Comparison of ENCODE assay signal across 9 mouse cellular contexts in genomic region chr7:82056551-82057230, GRCm38 (mm10).
DNase-seq lines count a peak whose midpoint lies in the region; ATAC-seq and TF ChIP-seq lines count a peak whose summit lies in the region.
"Had no signal": no experiment of that assay in that cellular context is flagged by ENCODE, and none has a peak within 500 bp of the region (broad histone marks: within the 10 kb centered on the region; RNA-seq: fewer than 3 reads in every experiment).

No protein-coding gene starts in this region.

- no peak for TF ChIP-seq POLR2A in cerebellum, adult 2 months (IDR thresholded peaks at IDR 0.05; ENCODE audit: borderline replicate concordance, insufficient read depth, low read length)

- no peak overlapping the region for H3K27ac ChIP-seq in intestine, postnatal 0 days (ENCODE audit: low read depth, low read length)
- H3K27ac ChIP-seq in midbrain, embryonic 13.5 days: no peak overlapping the region
- H3K27ac ChIP-seq in cerebellum, adult 2 months (ENCODE audit: insufficient read depth, low read length): no peak overlapping the region
- H3K27ac ChIP-seq: liver, embryonic 13.5 days had no signal

- peak; percentile 59; the same call in 1 of the 2 replicates for ATAC-seq in intestine, postnatal 0 days
- peak; percentile 77 for ATAC-seq in midbrain, embryonic 13.5 days

- H3K4me1 ChIP-seq in intestine, postnatal 0 days (replicated peaks; ENCODE audit: control insufficient read depth, insufficient read depth, low read length): no peaks in the 10 kb centered on the region; the same call in 1 of the 2 replicates
- H3K4me1 ChIP-seq in midbrain, embryonic 13.5 days (replicated peaks): peaks cover 9% of the 10 kb centered on the region
- H3K4me1 ChIP-seq in cerebellum, adult 2 months (ENCODE audit: control insufficient read depth, insufficient read depth, low read length): no peaks in the 10 kb centered on the region
- H3K4me1 ChIP-seq: liver, embryonic 13.5 days had no signal

- peak; percentile 59 for DNase-seq in adrenal gland, postnatal 25 days
- DNase-seq in gastrocnemius, postnatal 25 days: peak; percentile 38
- DNase-seq in yolk sac, embryonic 10.5 days (ENCODE audit: low spot score): peak; percentile 67
- DNase-seq in thymus, postnatal 36 days: no peak
- no peak for DNase-seq in cerebellum, adult 2 months
- DNase-seq: liver, embryonic 13.5 days had no signal

- no peak for TF ChIP-seq CTCF in C2C12 (IDR thresholded peaks at IDR 0.05; ENCODE audit: control insufficient read depth, insufficient read depth, insufficient read length)
- TF ChIP-seq CTCF in intestine, postnatal 0 days (IDR thresholded peaks at IDR 0.05; ENCODE audit: low read depth): no peak
- TF ChIP-seq CTCF in cerebellum, adult 2 months (IDR thresholded peaks at IDR 0.05; ENCODE audit: borderline replicate concordance, insufficient read depth, low read depth, low read length): no peak

- H3K4me3 ChIP-seq in C2C12 (ENCODE audit: insufficient read depth, poor library complexity, severe bottlenecking): no peak overlapping the region
- H3K4me3 ChIP-seq in intestine, postnatal 0 days (ENCODE audit: low read depth, low read length): no peak overlapping the region
- H3K4me3 ChIP-seq in midbrain, embryonic 13.5 days (replicated peaks): peak overlapping the region; percentile 11
- H3K4me3 ChIP-seq in cerebellum, adult 2 months (replicated peaks; ENCODE audit: insufficient read depth, low read depth, low read length): no peak overlapping the region
- H3K4me3 ChIP-seq: liver, embryonic 13.5 days had no signal

- WGBS in intestine, postnatal 0 days: 12% methylated on average over 21 of the region's 21 CpGs
- WGBS in midbrain, embryonic 13.5 days: 1% methylated on average over 21 of the region's 21 CpGs
- WGBS in cerebellum, adult 2 months: 8% methylated on average over 21 of the region's 21 CpGs

- peak overlapping the region; percentile 54 for H3K4me2 ChIP-seq in intestine, postnatal 0 days (replicated peaks; ENCODE audit: low read depth)
- peak overlapping the region; percentile 50 for H3K4me2 ChIP-seq in midbrain, embryonic 13.5 days (replicated peaks)
- H3K4me2 ChIP-seq: liver, embryonic 13.5 days had no signal

- no peak overlapping the region for H3ac ChIP-seq in C2C12 (ENCODE audit: control insufficient read depth, insufficient read length, low read depth)

- H3K36me3 ChIP-seq in C2C12 (ENCODE audit: control insufficient read depth, insufficient read depth): no peaks in the 10 kb centered on the region
- H3K36me3 ChIP-seq in intestine, postnatal 0 days (ENCODE audit: control insufficient read depth, insufficient read depth): no peaks in the 10 kb centered on the region
- no peaks in the 10 kb centered on the region for H3K36me3 ChIP-seq in midbrain, embryonic 13.5 days
- H3K36me3 ChIP-seq: liver, embryonic 13.5 days had no signal

- no peak overlapping the region for H3K9ac ChIP-seq in intestine, postnatal 0 days (ENCODE audit: low read depth, low read length)
- 0 out of 2 replicates have a peak overlapping the region, but pooled peaks have one; percentile 36 for H3K9ac ChIP-seq in midbrain, embryonic 13.5 days (replicated peaks)
- H3K9ac ChIP-seq: liver, embryonic 13.5 days had no signal

- H3K79me3 ChIP-seq in C2C12 (ENCODE audit: low read depth): no peaks in the 10 kb centered on the region

- no peaks in the 10 kb centered on the region for H3K9me3 ChIP-seq in intestine, postnatal 0 days (ENCODE audit: control insufficient read depth)
- H3K9me3 ChIP-seq in midbrain, embryonic 13.5 days: no peaks in the 10 kb centered on the region
- H3K9me3 ChIP-seq: liver, embryonic 13.5 days had no signal

- no peaks in the 10 kb centered on the region for H3K79me2 ChIP-seq in C2C12 (ENCODE audit: control insufficient read depth, insufficient read depth)

- H3K27me3 ChIP-seq in C2C12 (ENCODE audit: control insufficient read depth, insufficient read depth, insufficient read length): peaks cover 29% of the 10 kb centered on the region
- H3K27me3 ChIP-seq in intestine, postnatal 0 days (replicated peaks; ENCODE audit: control insufficient read depth, insufficient read depth, low read length): no peaks in the 10 kb centered on the region
- peaks cover 5% of the 10 kb centered on the region; the same call in 1 of the 2 replicates for H3K27me3 ChIP-seq in midbrain, embryonic 13.5 days
- peaks cover 2% of the 10 kb centered on the region; the same call in 1 of the 2 replicates for H3K27me3 ChIP-seq in cerebellum, adult 2 months (ENCODE audit: control insufficient read depth, insufficient read depth, low read length)

TF ChIP-seq in C2C12, 6 proteins besides CTCF, POLR2A, EP300 and RAD21:
- TF ChIP-seq MAX (IDR thresholded peaks at IDR 0.05) (no peak), CEBPB (IDR thresholded peaks at IDR 0.05; ENCODE audit: low read depth) (peak; percentile 50), MYOD1 (IDR thresholded peaks at IDR 0.05; ENCODE audit: control insufficient read depth, insufficient read length, low read depth) (no peak), FOSL1 (IDR thresholded peaks at IDR 0.05; ENCODE audit: insufficient read depth, low read length, poor library complexity, severe bottlenecking) (no peak), MYOG (IDR thresholded peaks at IDR 0.05; ENCODE audit: control insufficient read depth, extremely low read depth, insufficient read length) (no peak), USF1 (IDR thresholded peaks at IDR 0.05; ENCODE audit: low read depth) (no peak)

Comparison
In these comparisons a context has a peak if more than half of its experiments do, and no peak if none do; other contexts are left out.
1. DNase-seq: peak in adrenal gland, postnatal 25 days (single experiment), gastrocnemius, postnatal 25 days (single experiment) and yolk sac, embryonic 10.5 days (single experiment); none in thymus, postnatal 36 days (0 of 2) and cerebellum, adult 2 months (0 of 2).